Mouse (Mus musculus): Measurements from ENCODE around the gene Sema3b. TPM values are rescaled to one million over a fixed set of nuclear protein-coding genes. Genes with fewer than 3 reads are reported as not detected.
"Not testable (repeated sequence)": the region's sequence is repeated elsewhere in the genome, so short reads cannot be mapped to it uniquely, and the experiment has no call there.

Sema3b gene
- total RNA-seq, 2 experiments from 2014 or later = 18.1 to 19.4 TPM

- peak; percentile 81 for DNase-seq
These were observed 18.8 kb downstream of the Sema3b start for GRCm38 (mm10) chr9:107590058-107590772.

DNA sequence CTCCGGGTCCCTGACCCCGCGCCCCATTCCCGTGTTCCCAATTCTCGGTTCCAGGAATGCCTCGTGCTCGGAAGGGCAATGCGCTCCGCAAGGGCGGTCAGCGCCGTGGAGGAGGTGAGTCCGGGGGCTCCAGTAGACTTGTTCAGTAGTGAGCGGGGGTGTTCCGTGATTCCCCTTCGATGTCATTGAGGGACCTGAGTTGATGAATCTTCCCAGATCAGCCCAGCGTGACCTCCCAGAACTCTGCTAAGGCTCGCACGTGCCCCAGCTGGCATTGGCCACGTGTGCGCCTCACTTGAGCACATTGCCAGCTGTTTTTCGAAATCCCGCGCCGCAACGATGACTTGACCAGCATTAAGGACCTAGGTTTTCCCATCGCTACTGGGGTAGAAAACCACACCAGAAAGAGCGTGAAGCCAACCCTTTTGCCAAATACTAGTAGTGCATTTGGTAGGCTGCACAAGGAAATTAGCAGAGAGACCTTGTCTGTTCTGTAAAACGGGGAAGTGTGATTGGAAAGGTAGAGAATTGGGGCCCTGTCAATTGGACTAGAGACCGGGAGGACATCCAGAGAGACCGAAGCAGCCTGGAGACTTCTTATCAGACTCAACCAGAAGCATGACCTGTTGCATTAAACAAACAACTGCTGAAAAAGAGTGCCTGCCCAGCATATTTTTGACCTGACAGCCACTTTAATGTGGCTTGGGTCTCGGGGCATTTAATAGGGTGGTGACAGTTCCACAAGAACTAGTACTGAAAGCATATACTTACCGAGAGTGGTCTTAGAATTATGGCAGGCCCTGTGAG, 21.0 kb downstream of the Sema3b start:
- peak; percentile 58 for DNase-seq

- DNase-seq = peak; percentile 98
These were observed 21.8 kb downstream of the Sema3b start, which contains the start of gene Ifrd2 for GRCm38 (mm10) chr9:107586974-107587832. Ifrd2 (plus strand) TSS chr9:107587642.

- no peak for DNase-seq
These were observed 22.5 kb downstream of the Sema3b start for GRCm38 (mm10) chr9:107586504-107586903.

DNA sequence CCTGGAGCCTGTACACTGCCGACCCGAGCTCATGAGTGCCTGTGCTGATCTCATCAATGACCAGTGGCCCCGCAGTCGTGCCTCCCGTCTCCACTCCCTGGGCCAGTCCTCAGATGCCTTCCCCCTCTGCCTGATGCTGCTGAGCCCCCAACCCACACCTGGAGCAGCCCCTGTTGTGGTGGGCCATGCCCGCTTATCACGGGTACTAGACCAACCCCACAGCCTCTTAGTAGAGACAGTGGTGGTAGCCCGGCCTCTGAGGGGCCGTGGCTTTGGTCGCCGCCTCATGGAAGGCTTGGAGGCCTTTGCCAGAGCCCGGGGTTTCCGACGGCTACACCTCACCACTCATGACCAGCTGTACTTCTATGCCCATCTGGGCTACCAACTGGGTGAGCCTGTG, 25.9 kb downstream of the Sema3b start:
- DNase-seq = no peak

DNA sequence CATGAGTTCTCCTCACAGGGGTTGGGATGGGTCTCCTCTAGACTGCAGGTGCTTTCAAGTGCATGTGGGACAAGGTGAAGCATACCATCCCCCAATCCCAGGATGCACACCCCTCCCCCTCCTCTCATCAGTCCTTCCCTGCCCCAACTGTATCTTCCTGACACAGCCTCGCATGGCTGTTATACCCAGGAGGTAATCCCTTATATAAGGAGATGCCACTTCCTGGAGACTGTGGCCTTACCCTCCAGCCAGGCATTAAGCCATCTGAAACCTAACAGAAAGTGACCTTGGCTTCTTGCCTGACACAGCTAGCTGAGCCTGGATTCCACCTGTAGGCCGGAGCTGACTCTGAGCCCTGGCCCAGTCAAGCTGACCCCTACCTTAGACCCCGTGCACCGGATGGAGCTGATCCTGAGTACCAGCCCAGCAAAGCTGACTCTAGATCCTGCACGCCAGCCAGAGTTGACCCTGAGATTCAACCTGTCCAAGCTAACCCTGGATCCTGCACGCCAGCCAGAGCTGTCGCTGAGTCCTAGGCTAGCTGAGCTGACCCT, 26.4 kb downstream of the Sema3b start:
- DNase-seq = no peak

DNA sequence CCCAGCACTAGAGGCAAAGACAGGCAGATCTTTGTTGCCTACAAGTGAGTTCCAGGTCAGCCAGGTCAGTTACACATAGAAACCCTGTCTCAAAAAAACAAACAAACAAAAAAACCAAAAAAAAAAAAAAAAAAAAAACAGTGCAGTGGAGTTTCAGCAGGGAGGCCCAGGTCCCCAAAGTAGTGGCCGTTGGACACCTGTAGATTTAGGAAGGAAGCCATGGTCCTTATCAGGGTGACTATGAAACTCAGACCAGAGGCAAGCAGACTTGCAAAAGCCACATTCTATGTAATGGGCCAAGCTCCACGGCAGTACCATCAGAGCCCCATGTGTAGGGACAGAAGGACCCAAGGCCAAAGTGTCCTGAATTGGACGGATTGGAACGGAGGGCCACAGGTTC, 27.4 kb downstream of the Sema3b start:
- DNase-seq = no peak

- peak; percentile 90 for DNase-seq
These were observed 28.3 kb downstream of the Sema3b start, which contains the start of gene Hyal3 for GRCm38 (mm10) chr9:107580501-107581317. Hyal3 (plus strand) TSS chr9:107580818.

GRCm38 (mm10) chr9:107579023-107579900, 29.8 kb downstream of the Sema3b start:
- no peak for DNase-seq

GRCm38 (mm10) chr9:107578587-107578986, 30.4 kb downstream of the Sema3b start, which contains the start of gene Naa80:
Naa80 (plus strand) TSS chr9:107578887.
- no peak for DNase-seq

DNA sequence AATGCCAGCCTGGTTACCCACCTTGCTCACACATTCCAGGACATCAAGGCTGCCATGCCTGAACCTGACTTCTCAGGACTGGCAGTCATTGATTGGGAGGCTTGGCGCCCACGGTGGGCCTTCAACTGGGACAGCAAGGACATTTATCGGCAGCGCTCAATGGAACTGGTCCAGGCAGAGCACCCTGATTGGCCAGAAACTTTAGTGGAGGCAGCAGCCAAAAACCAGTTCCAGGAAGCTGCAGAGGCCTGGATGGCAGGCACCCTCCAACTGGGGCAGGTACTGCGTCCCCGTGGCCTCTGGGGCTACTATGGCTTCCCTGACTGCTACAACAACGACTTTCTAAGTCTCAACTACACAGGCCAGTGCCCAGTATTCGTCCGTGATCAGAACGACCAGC, 31.2 kb downstream of the Sema3b start:
- no peak for DNase-seq

DNA sequence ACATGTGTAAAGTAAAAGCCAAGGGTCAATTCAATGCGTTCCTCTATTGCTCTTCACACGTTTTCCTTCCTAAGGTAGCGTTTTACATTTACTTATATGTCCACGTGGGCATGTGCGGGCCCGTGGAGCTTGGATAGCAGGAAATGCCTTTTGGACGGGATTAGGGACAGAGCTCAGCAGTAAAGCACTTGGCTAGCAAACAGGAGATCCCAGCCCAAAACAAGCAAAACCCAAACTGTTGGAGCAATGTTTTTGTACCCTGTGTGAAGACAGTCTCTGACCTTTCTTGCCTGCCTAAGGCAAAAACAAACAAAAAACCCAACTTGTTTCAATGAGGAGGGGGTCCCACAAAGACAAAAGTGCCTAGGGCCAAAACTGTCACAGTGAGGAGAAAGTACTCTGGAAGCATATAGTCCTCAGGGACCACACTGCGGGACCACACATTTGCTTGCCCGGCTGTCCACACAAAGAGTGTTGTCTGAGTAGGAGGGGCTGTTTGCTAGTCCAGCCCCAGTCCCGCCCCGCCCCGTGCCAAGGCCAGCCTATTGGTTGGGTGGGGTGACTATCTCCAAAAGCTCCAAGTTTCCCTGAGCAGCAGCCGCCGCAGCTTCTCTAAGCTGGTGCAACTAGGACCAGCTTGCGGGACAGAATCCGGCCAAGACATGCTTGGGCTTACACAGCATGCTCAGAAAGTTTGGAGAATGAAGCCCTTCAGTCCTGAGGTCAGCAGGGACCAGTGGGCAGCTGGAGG, 32.5 kb downstream of the Sema3b start, which contains the start of gene Hyal1:
TSS of gene Hyal1 (plus strand) at position 571 of the 751 bp plus-strand sequence.
- DNase-seq = peak; percentile 87

DNA sequence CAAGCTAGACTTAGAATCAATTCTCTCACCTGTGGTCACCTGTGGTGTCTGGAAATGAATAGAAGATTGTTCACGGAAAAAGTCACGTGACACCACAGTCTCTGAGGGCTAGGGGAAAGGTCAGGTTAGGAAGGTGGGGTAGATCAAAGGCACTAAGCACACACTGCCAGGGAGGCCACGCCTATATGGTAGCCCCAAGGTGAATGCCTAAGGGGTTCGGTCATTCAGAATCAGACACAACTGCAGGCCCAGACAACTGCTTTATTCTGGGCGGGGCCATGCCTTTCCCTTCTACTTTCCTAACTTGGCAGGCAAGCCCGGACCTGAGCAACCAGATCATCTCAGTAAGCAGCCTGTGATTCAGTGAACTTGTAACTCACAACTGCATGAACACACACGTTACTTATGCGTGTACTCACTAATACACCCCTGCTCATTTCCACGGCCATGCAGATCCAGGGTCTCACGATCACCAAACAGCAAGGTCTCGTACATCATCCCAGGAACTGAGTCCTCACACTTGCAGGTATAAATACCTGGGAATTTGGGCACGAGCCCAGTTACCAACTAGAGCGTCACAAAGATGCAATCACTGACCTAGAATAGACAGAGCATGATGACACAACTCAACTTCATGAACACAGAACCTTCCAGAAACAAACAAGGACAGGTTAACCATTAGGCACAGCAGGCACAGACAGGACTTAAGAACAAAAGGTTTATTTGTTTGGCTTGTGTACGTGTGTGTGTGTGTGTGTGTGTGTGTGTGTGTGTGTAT, 33.3 kb downstream of the Sema3b start:
- DNase-seq = no peak

DNA sequence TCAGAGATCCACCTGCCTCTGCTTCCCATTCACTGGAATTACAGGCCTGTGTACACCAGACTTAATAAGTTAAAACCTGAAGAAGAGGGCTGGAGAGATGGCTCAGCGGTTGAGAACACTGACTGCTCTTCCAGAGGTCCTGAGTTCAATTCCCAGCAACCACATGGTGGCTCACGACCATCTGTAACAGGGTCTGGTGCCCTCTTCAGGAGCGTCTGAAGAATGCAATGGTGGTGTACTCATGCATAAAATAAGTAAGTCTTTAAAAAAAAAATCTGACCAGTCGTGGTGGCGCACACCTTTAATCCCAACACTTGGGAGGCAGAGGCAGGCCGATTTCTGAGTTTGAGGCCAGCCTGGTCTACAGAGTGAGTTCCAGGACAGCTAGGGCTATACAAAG, 35.3 kb downstream of the Sema3b start:
- not testable (repeated sequence) for DNase-seq

DNA sequence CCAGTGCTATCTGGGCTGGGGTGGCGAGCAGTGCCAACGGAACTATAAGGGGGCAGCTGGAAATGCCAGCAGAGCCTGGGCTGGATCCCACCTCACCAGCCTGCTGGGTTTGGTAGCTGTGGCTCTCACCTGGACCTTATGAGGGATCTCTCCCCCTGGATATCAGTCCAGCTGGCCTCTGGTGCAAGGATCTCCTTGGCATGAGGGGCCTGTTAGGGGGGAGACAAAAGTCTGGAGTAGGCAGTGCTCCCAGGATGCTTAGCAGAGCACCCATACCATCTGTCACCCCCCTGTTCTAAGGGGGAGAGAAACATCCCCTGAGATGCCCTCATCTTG, 36.7 kb downstream of the Sema3b start:
- no peak for DNase-seq

- DNase-seq = no peak
These were observed 37.3 kb downstream of the Sema3b start for GRCm38 (mm10) chr9:107571534-107572326.

GRCm38 (mm10) chr9:107570845-107571244, 38.2 kb downstream of the Sema3b start:
- no peak for DNase-seq

- no peak for DNase-seq
These were observed 39.0 kb downstream of the Sema3b start for GRCm38 (mm10) chr9:107570016-107570415.
